Mouse (Mus musculus) ES-Bruce4 (cell line): Measurements from ENCODE around the gene Smarcd1. TPM values are rescaled to one million over a fixed set of nuclear protein-coding genes. Genes with fewer than 3 reads are reported as not detected.

Experiments
- H3K27ac ChIP-seq: 2 replicates; pipeline ENCODE4 v1.5.1; 2012; ENCODE audit warnings: low read length, inconsistent platforms; ENCODE audit not compliant: insufficient read depth
- H3K27me3 ChIP-seq: 2 replicates; pipeline ENCODE4 v1.6.1; 2012; ENCODE audit warnings: mild to moderate bottlenecking, low read length, inconsistent platforms; ENCODE audit not compliant: control insufficient read depth, poor library complexity, insufficient read depth, severe bottlenecking
- H3K36me3 ChIP-seq: 2 replicates; pipeline ENCODE4 v1.6.1; 2012; ENCODE audit warnings: inconsistent platforms, mild to moderate bottlenecking, low read length, moderate library complexity; ENCODE audit not compliant: control insufficient read depth, poor library complexity, insufficient read depth, severe bottlenecking
- H3K4me1 ChIP-seq: one replicate; pipeline ENCODE4 v1.8.1; 2011; ENCODE audit warnings: low read length; ENCODE audit not compliant: control insufficient read depth, insufficient read depth
- H3K4me3 ChIP-seq: 2 replicates; pipeline ENCODE4 v1.5.1; 2011; ENCODE audit warnings: low read depth, mild to moderate bottlenecking, low read length
- H3K9ac ChIP-seq: 2 replicates; pipeline ENCODE4 v1.6.1; 2012; ENCODE audit warnings: low read depth, mild to moderate bottlenecking, inconsistent platforms; ENCODE audit not compliant: poor library complexity, severe bottlenecking
- H3K9me3 ChIP-seq: replicated peaks from 2 replicates; pipeline ENCODE4 v1.6.1; 2012; ENCODE audit warnings: mild to moderate bottlenecking, low read length, inconsistent platforms; ENCODE audit not compliant: control insufficient read depth, poor library complexity, insufficient read depth, severe bottlenecking
- CTCF ChIP-seq: IDR thresholded peaks from one replicate; pipeline ENCODE4 v1.8.1; 2011; ENCODE audit warnings: low read depth, low read length
- EP300 ChIP-seq: IDR thresholded peaks from 2 replicates; pipeline ENCODE4 v1.6.1; 2011; ENCODE audit warnings: low read depth, low read length; ENCODE audit not compliant: insufficient read depth
- POLR2A ChIP-seq: IDR thresholded peaks from one replicate; pipeline ENCODE4 v1.8.1; 2011; ENCODE audit warnings: low read length; ENCODE audit not compliant: insufficient read depth
- polyA plus RNA-seq: library from polyadenylated mRNA; stranded (reverse); fragments of >200 nt; gene quantifications from 2 replicates; pipeline ENCODE4 v1.2.4, GENCODE M21; 2011; ENCODE audit warnings: low read depth; ENCODE audit not compliant: missing spikeins, insufficient read depth, insufficient read length

Gene Smarcd1
- polyA plus RNA-seq, 1 experiment = 92.3 TPM

- Histone ChIP-seq H3K4me3 (no peak overlapping the region), H3K27me3 (no peaks in the 10 kb centered on the region), H3K9me3 (no peaks in the 10 kb centered on the region), H3K4me1 (peaks cover 10% of the 10 kb centered on the region), H3K36me3 (peaks cover 16% of the 10 kb centered on the region), H3K27ac (no peak overlapping the region), H3K9ac (no peak overlapping the region)
- TF ChIP-seq EP300 (no peak), POLR2A (no peak), CTCF (peak; percentile 93)
Measured at GRCm38 (mm10) chr15:99714858-99715257, 12.9 kb downstream of the Smarcd1 start.

DNA sequence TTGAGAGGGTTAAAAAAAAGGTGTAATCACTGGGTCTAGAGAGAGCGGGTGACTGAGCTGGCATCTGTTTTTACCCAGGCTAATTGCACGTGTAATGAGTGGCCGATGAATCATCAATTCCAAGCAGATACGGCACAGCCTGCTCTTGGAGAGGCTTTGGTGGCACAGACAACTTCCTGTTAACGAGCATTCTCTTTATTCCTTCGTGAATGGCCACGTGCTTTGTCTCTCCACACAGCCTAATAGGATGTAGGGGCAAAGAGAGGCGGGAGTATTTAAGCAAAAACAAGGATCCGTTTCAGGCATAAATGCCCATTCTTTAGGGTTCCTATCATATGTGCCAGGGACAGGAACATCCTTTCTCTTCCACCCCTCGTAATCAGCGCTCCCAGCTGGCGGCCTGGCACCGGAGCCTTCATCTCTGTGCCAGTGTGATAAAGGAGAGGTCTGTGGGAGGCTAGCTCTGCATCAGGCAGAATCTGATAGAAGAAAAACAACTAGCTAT is 13.5 kb downstream of the Smarcd1 start:
- H3K9me3 ChIP-seq = no peaks in the 10 kb centered on the region
- H3K36me3 ChIP-seq = peaks cover 12% of the 10 kb centered on the region
- H3K4me1 ChIP-seq = peaks cover 10% of the 10 kb centered on the region
- TF ChIP-seq POLR2A (no peak), CTCF (no peak), EP300 (no peak)
- H3K27ac ChIP-seq = no peak overlapping the region
- no peak overlapping the region for H3K4me3 ChIP-seq
- H3K9ac ChIP-seq = no peak overlapping the region
- no peaks in the 10 kb centered on the region for H3K27me3 ChIP-seq

DNA sequence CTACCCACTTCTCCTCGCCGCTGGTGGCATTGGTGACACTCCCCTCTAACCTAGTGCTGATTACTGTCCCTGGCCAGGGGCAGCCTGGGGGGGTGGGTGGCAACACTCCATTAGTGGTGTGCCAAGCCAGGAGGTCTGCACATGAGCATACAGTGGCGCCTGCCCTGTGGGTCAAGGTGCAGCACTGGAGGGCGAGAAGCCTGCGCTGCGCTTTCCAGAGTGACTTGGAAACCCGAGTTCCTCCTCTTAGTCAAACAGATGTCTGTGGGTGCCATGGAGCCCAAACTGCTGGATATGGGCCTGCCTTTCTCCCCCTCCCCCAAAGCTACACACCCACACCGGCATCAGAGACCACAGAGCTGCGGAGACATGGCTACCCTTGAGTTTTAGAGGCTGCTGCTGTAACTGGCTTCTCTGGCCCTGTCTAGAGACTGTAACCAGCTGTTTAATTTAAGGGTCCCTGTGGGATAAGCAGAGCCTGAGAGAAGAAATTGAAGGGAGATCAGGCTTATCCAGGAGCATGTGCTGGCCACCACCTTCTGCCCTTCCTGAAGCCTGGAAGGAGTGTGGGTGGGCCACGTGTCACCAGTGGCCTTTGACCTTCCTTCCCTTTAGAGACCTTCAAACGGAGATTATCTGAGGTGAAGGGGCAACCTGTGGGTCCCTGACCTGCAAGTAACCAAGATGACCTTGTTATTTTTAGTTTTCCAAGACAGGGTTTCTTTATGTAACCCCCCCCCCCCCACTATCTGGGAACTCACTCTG is 14.2 kb downstream of the Smarcd1 start:
- H3K27me3 ChIP-seq = no peaks in the 10 kb centered on the region
- H3K36me3 ChIP-seq = peaks cover 5% of the 10 kb centered on the region; the same call in 1 of the 2 replicates
- H3K9me3 ChIP-seq = no peaks in the 10 kb centered on the region
- no peak overlapping the region for H3K27ac ChIP-seq
- H3K4me3 ChIP-seq = no peak overlapping the region
- no peak for TF ChIP-seq POLR2A
- TF ChIP-seq CTCF = no peak
- TF ChIP-seq EP300 = no peak
- no peak overlapping the region for H3K9ac ChIP-seq
- H3K4me1 ChIP-seq = peaks cover 10% of the 10 kb centered on the region

DNA sequence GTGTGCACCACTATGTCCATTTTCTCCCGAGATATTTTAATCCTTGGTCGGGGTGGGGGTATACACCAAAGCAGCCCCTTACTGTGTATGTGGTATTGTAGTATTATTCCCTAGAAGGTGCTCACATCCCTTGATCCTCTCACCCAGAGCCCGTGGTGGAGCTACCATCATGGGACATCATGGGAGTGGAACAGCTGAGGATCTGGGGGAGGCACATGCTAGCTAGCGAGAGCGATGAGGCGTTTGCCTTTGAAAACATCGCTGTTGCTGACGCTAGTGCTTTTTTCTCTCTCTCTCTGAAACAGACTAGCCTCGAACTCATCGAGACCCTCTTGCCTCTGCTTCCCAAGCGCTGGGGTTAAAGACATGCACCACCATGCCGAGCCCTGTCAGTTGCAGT is 14.9 kb downstream of the Smarcd1 start:
- no peaks in the 10 kb centered on the region for H3K9me3 ChIP-seq
- H3K9ac ChIP-seq = no peak overlapping the region
- H3K36me3 ChIP-seq = no peaks in the 10 kb centered on the region; the same call in 1 of the 2 replicates
- H3K27me3 ChIP-seq = no peaks in the 10 kb centered on the region
- no peak for TF ChIP-seq POLR2A
- TF ChIP-seq EP300 = no peak
- no peak for TF ChIP-seq CTCF
- no peak overlapping the region for H3K4me3 ChIP-seq
- peaks cover 10% of the 10 kb centered on the region for H3K4me1 ChIP-seq
- H3K27ac ChIP-seq = no peak overlapping the region

GRCm38 (mm10) chr15:99717386-99718334 is 15.7 kb downstream of the Smarcd1 start, which contains the start of gene Gpd1:
Gpd1 (plus strand) TSS chr15:99717515.
- Histone ChIP-seq H3K9me3 (no peaks in the 10 kb centered on the region), H3K27ac (no peak within 1 kb of the TSS), H3K4me1 (peaks cover 12% of the 10 kb centered on the region), H3K9ac (no peak within 1 kb of the TSS), H3K36me3 (no peaks in the 10 kb centered on the region), H3K27me3 (no peaks in the 10 kb centered on the region), H3K4me3 (no peak within 1 kb of the TSS)
- TF ChIP-seq POLR2A = no peak
- TF ChIP-seq CTCF = no peak
- TF ChIP-seq EP300 = no peak
